Mouse (Mus musculus) neural tube, embryonic 14.5 days (tissue): ENCODE measurements around the gene Junb. TPM values are rescaled to one million over a fixed set of nuclear protein-coding genes. Genes with fewer than 3 reads are reported as not detected.

Experiments
- ATAC-seq: fragments of 200-750 bp; cut with Nextera tagmentation; 2 replicates; pipeline ENCODE4 v1.8.0; 2017; ENCODE audit warnings: low read depth, mild to moderate bottlenecking, moderate TSS enrichment, moderate library complexity
- H3K27ac ChIP-seq: fragments of 300-500 bp; sonication (generic); 2 replicates; pipeline ENCODE4 v1.5.1; 2014; ENCODE audit warnings: low read depth, mild to moderate bottlenecking, control low read depth, low read length, moderate library complexity, mixed read lengths
- H3K27me3 ChIP-seq: fragments of 300-500 bp; sonication (generic); 2 replicates; pipeline ENCODE4 v1.6.1; 2014; ENCODE audit warnings: low read length; ENCODE audit not compliant: control insufficient read depth, insufficient read depth
- H3K36me3 ChIP-seq: fragments of 300-500 bp; sonication (generic); 2 replicates; pipeline ENCODE4 v1.6.1; 2014; ENCODE audit warnings: low read length, mixed read lengths; ENCODE audit not compliant: control insufficient read depth, insufficient read depth
- H3K4me1 ChIP-seq: fragments of 300-500 bp; sonication (generic); 2 replicates; pipeline ENCODE4 v1.6.1; 2014; ENCODE audit warnings: low read length; ENCODE audit not compliant: control insufficient read depth, insufficient read depth
- H3K4me2 ChIP-seq: fragments of 300-500 bp; sonication (generic); 2 replicates; pipeline ENCODE4 v1.6.1; 2014; ENCODE audit warnings: mild to moderate bottlenecking, low read depth, low read length, control low read depth
- H3K4me3 ChIP-seq: fragments of 300-500 bp; sonication (generic); 2 replicates; pipeline ENCODE4 v1.5.1; 2014; ENCODE audit warnings: low read depth, low read length, control low read depth, mixed read lengths
- H3K9ac ChIP-seq: fragments of 300-500 bp; sonication (generic); replicated peaks from 2 replicates; pipeline ENCODE4 v1.6.1; 2014; ENCODE audit warnings: low read depth, mild to moderate bottlenecking, control low read depth, low read length, mixed read lengths
- H3K9me3 ChIP-seq: fragments of 300-500 bp; sonication (generic); 2 replicates; pipeline ENCODE4 v1.6.1; 2016; ENCODE audit warnings: low read length; ENCODE audit not compliant: control insufficient read depth
- WGBS: fragments of 180-500 bp; shearing (Covaris S2); extraction: QIAGEN DNeasy Blood & Tissue Kit; methylation state at CpG from one replicate; pipeline ENCODE4 v1.1.7; 2014; 5-methylcytosine and 5-hydroxymethylcytosine counted together
- polyA plus RNA-seq: library from polyadenylated mRNA; unstranded; fragments of >200 nt; fragmentation: Nextera tagmentation; extraction: Ambion mirVana; gene quantifications from 2 replicates; pipeline ENCODE4 v1.2.1, GENCODE M21; 2014

The Junb gene
- polyA plus RNA-seq, 1 experiment from 2014 or later = 5.4 TPM

- Histone ChIP-seq H3K4me2 (peak within 1 kb of the TSS; percentile 97), H3K9ac (peak within 1 kb of the TSS; percentile 99), H3K27me3 (peaks cover 2% of the 10 kb centered on the region; the same call in 1 of the 2 replicates), H3K9me3 (no peaks in the 10 kb centered on the region), H3K27ac (peak within 1 kb of the TSS; percentile 96), H3K4me3 (peak within 1 kb of the TSS; percentile 98), H3K36me3 (peaks cover 5% of the 10 kb centered on the region; the same call in 1 of the 2 replicates), H3K4me1 (peaks cover 22% of the 10 kb centered on the region)
- under 1% methylated on average over 40 of the region's 50 CpGs for WGBS
- ATAC-seq = peak; percentile 59
These were observed 41.5 kb downstream of the Junb start, which contains the start of gene Mast1 for GRCm38 (mm10) chr8:84936962-84937546. TSS of gene Mast1 (minus strand) at chr8:84937359.

GRCm38 (mm10) chr8:84936041-84936961 is 42.2 kb downstream of the Junb start:
- H3K4me3 ChIP-seq = peak overlapping the region; percentile 98
- peaks cover 5% of the 10 kb centered on the region; the same call in 1 of the 2 replicates for H3K36me3 ChIP-seq
- peak; percentile 55 for ATAC-seq
- peak overlapping the region; percentile 96 for H3K27ac ChIP-seq
- peaks cover 2% of the 10 kb centered on the region; the same call in 1 of the 2 replicates for H3K27me3 ChIP-seq
- 11% methylated on average over 23 of the region's 23 CpGs for WGBS
- peak overlapping the region; percentile 97 for H3K4me2 ChIP-seq
- peaks cover 22% of the 10 kb centered on the region for H3K4me1 ChIP-seq
- peak overlapping the region; percentile 99 for H3K9ac ChIP-seq
- no peaks in the 10 kb centered on the region for H3K9me3 ChIP-seq

- peak overlapping the region; percentile 99 for H3K9ac ChIP-seq
- peaks cover 22% of the 10 kb centered on the region for H3K4me1 ChIP-seq
- peak; percentile 28 for ATAC-seq
These were observed 43.0 kb downstream of the Junb start for GRCm38 (mm10) chr8:84935489-84935888.

GRCm38 (mm10) chr8:84934860-84935259 is 43.7 kb downstream of the Junb start:
- H3K27me3 ChIP-seq = peaks cover 2% of the 10 kb centered on the region; the same call in 1 of the 2 replicates
- 1% methylated on average over 15 of the region's 15 CpGs for WGBS
- H3K36me3 ChIP-seq = peaks cover 9% of the 10 kb centered on the region; the same call in 1 of the 2 replicates
- H3K4me3 ChIP-seq = peak overlapping the region; percentile 98
- H3K9me3 ChIP-seq = no peaks in the 10 kb centered on the region
- H3K27ac ChIP-seq = peak overlapping the region; percentile 96; the same call in 1 of the 2 replicates
- peak overlapping the region; percentile 99; the same call in 1 of the 2 replicates for H3K9ac ChIP-seq
- H3K4me1 ChIP-seq = peaks cover 22% of the 10 kb centered on the region
- H3K4me2 ChIP-seq = peak overlapping the region; percentile 97
- peak; percentile 73 for ATAC-seq

More at GRCm38 (mm10) chr8:84935489-84935888, 43.0 kb downstream of the Junb start:
- H3K27ac ChIP-seq = peak overlapping the region; percentile 96
- H3K9me3 ChIP-seq = no peaks in the 10 kb centered on the region
- H3K4me3 ChIP-seq = peak overlapping the region; percentile 98
- peak overlapping the region; percentile 97 for H3K4me2 ChIP-seq
- WGBS = 3% methylated on average over 14 of the region's 14 CpGs
- peaks cover 2% of the 10 kb centered on the region; the same call in 1 of the 2 replicates for H3K27me3 ChIP-seq
- H3K36me3 ChIP-seq = peaks cover 8% of the 10 kb centered on the region; the same call in 1 of the 2 replicates

- 77% methylated on average over 16 of the region's 16 CpGs for WGBS
- peaks cover 9% of the 10 kb centered on the region; the same call in 1 of the 2 replicates for H3K36me3 ChIP-seq
- peaks cover 24% of the 10 kb centered on the region for H3K4me1 ChIP-seq
- ATAC-seq = no peak
- H3K4me2 ChIP-seq = peak overlapping the region; percentile 97
- no peak overlapping the region for H3K9ac ChIP-seq
- H3K27ac ChIP-seq = no peak overlapping the region
- no peaks in the 10 kb centered on the region for H3K9me3 ChIP-seq
- H3K27me3 ChIP-seq = peaks cover 2% of the 10 kb centered on the region; the same call in 1 of the 2 replicates
- peak overlapping the region; percentile 98 for H3K4me3 ChIP-seq
These were observed 44.6 kb downstream of the Junb start for GRCm38 (mm10) chr8:84933767-84934559.

- no peaks in the 10 kb centered on the region for H3K9me3 ChIP-seq
- peaks cover 24% of the 10 kb centered on the region; the same call in 1 of the 2 replicates for H3K36me3 ChIP-seq
- H3K9ac ChIP-seq = no peak overlapping the region
- H3K4me1 ChIP-seq = peaks cover 22% of the 10 kb centered on the region
- H3K4me3 ChIP-seq = no peak overlapping the region
- WGBS = 89% methylated on average over 13 of the region's 13 CpGs
- ATAC-seq = no peak
- no peak overlapping the region for H3K4me2 ChIP-seq
- H3K27me3 ChIP-seq = no peaks in the 10 kb centered on the region
- H3K27ac ChIP-seq = no peak overlapping the region
These were observed 47.9 kb downstream of the Junb start for GRCm38 (mm10) chr8:84930582-84930981.

GRCm38 (mm10) chr8:84928456-84929306 is 49.8 kb downstream of the Junb start:
- H3K27ac ChIP-seq = no peak overlapping the region
- H3K27me3 ChIP-seq = no peaks in the 10 kb centered on the region
- no peak overlapping the region for H3K9ac ChIP-seq
- H3K4me1 ChIP-seq = peaks cover 4% of the 10 kb centered on the region; the same call in 1 of the 2 replicates
- no peaks in the 10 kb centered on the region for H3K9me3 ChIP-seq
- H3K4me3 ChIP-seq = no peak overlapping the region
- peak; percentile 84 for ATAC-seq
- WGBS = 4% methylated on average over 45 of the region's 52 CpGs
- H3K4me2 ChIP-seq = peak overlapping the region; percentile 38
- H3K36me3 ChIP-seq = peaks cover 39% of the 10 kb centered on the region
